Mouse (Mus musculus): ENCODE measurements around the gene Adat1. TPM values are rescaled to one million over a fixed set of nuclear protein-coding genes. Genes with fewer than 3 reads are reported as not detected.

The Adat1 gene
- total and polyA plus RNA-seq, 2 experiments from 2014 or later: 3.8 to 4.7 TPM

DNA sequence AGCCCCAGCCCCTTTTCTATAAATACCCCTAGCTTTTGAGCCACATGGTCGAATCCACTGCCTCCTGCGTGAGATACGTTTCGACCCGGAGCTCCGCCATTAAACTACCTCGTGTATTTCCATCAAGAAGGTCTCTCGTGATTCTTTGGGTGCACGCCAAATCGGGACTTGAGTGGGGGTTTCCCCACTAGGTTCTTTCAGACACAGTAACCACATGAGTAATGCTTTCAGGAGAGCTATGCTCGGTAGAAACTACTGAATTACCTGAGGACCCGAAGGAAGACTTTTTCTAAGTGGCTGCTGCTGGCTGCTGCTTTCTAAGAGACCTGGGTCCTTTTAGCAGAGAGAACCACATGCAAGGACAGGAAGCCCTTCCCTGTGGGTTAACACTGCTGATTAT is 18.0 kb downstream of the Adat1 start:
- H3K27me3 ChIP-seq (ENCODE audit: insufficient read depth, low read length): no peaks in the 10 kb centered on the region
- no peak overlapping the region for H3K4me3 ChIP-seq (ENCODE audit: low read length)
- no peak for TF ChIP-seq CTCF (IDR thresholded peaks at IDR 0.05; ENCODE audit: low read depth)
- DNase-seq (ENCODE audit: low spot score): no peak
- H3K9me3 ChIP-seq (ENCODE audit: low read length): no peaks in the 10 kb centered on the region
- no peak overlapping the region for H3K4me2 ChIP-seq (ENCODE audit: low read depth, low read length)
- no peak overlapping the region for H3K9ac ChIP-seq (replicated peaks; ENCODE audit: low read length)
- no peaks in the 10 kb centered on the region for H3K4me1 ChIP-seq (ENCODE audit: insufficient read depth, low read length)
- H3K27ac ChIP-seq: no peak overlapping the region
- 97% methylated on average over 12 of the region's 12 CpGs for WGBS
- H3K36me3 ChIP-seq (ENCODE audit: insufficient read depth, low read length): 0 out of 2 replicates have a peak, but pooled peaks cover 4% of the 10 kb centered on the region
- no peak for ATAC-seq

DNA sequence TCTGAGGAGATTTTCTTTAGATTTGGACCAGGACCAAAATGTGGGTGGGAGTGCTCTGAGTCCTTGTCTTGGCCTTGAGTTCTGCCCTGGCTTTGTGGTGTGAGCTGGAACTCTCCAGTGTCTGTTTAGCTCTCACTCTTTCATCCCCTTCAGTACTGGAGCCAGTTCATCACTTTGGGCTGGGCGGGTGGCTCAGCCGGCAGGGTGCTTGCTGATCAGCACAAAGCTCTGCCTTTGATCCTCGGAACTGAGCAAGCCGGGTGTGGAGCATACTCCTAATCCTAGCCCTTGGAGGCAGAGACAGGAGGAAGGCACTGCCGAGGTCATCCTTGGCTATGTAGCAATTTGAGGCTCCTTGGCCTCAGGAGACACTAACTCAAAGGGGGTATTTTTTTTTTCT is 23.1 kb downstream of the Adat1 start:
- Histone ChIP-seq H3K4me1 (ENCODE audit: insufficient read depth, low read length) (no peaks in the 10 kb centered on the region), H3K9me3 (ENCODE audit: low read length) (no peaks in the 10 kb centered on the region), H3K4me3 (ENCODE audit: low read length) (no peak overlapping the region), H3K27ac (no peak overlapping the region), H3K9ac (replicated peaks; ENCODE audit: low read length) (no peak overlapping the region), H3K4me2 (ENCODE audit: low read depth, low read length) (no peak overlapping the region), H3K27me3 (ENCODE audit: insufficient read depth, low read length) (no peaks in the 10 kb centered on the region), H3K36me3 (ENCODE audit: insufficient read depth, low read length) (0 out of 2 replicates have a peak, but pooled peaks cover 4% of the 10 kb centered on the region)
- TF ChIP-seq CTCF (IDR thresholded peaks at IDR 0.05; ENCODE audit: low read depth): no peak
- WGBS: 44% methylated on average over 5 of the region's 5 CpGs
- no peak for DNase-seq (ENCODE audit: low spot score)
- no peak for ATAC-seq

DNA sequence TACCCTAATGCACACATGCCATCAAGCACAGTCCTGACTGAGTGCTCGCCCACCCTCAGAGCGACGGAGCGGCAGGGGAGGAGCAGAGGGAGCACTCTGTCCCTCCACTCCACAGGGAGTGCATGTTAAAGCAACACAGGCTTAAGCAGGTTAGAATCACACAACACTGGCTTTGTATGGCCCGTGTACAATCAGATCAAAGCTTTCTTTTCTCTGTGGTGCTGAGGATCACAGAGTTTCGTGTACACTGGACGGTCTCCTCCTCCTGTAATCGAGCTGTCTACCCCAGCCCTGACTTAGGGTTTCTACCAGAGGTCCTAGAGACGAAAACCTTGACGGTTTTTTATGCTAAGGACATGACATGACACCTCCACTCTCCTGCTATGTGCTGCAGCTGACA is 23.6 kb downstream of the Adat1 start:
- no peaks in the 10 kb centered on the region for H3K27me3 ChIP-seq (ENCODE audit: insufficient read depth, low read length)
- no peak overlapping the region for H3K4me2 ChIP-seq (ENCODE audit: low read depth, low read length)
- ATAC-seq: no peak
- no peaks in the 10 kb centered on the region for H3K9me3 ChIP-seq (ENCODE audit: low read length)
- TF ChIP-seq CTCF (IDR thresholded peaks at IDR 0.05; ENCODE audit: low read depth): no peak
- no peak overlapping the region for H3K27ac ChIP-seq
- 0 out of 2 replicates have a peak, but pooled peaks cover 4% of the 10 kb centered on the region for H3K36me3 ChIP-seq (ENCODE audit: insufficient read depth, low read length)
- DNase-seq (ENCODE audit: low spot score): no peak
- H3K4me1 ChIP-seq (ENCODE audit: insufficient read depth, low read length): no peaks in the 10 kb centered on the region
- no peak overlapping the region for H3K9ac ChIP-seq (replicated peaks; ENCODE audit: low read length)
- no peak overlapping the region for H3K4me3 ChIP-seq (ENCODE audit: low read length)
- WGBS: 84% methylated on average over 10 of the region's 10 CpGs

DNA sequence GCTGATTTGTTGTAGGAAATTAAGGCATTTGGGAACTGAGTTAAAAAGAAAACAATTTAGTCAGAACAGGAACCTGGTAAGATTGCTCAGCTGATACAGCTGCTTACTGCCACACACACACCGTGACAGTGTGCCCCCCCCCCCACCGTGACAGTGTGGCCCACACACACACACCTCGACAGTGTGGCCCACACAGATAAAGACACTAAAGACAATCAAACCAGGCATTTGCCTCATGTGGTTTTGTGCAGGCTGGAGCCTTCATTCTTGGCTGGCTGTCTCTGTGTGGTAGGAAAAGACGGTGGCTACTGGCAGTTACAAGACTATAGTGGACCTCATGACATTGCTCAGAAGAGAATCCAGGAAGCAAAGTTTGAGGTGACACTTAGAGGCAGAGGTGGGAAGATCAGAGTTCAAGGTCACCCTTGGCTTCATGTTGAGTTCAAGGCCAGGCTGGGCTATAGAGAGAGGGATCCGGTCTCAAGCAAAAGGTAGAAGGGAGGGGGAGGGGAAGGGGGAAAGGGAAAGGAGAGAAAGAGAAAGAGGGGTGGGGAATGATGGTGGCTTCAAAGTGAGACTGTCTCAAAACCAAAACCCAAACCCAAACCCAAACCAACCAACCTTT is 24.7 kb downstream of the Adat1 start:
- Histone ChIP-seq H3K9me3 (ENCODE audit: low read length) (no peaks in the 10 kb centered on the region), H3K27me3 (ENCODE audit: insufficient read depth, low read length) (no peaks in the 10 kb centered on the region), H3K9ac (replicated peaks; ENCODE audit: low read length) (no peak overlapping the region), H3K4me2 (ENCODE audit: low read depth, low read length) (no peak overlapping the region), H3K4me1 (ENCODE audit: insufficient read depth, low read length) (no peaks in the 10 kb centered on the region), H3K27ac (no peak overlapping the region), H3K36me3 (ENCODE audit: insufficient read depth, low read length) (0 out of 2 replicates have a peak, but pooled peaks cover 4% of the 10 kb centered on the region), H3K4me3 (ENCODE audit: low read length) (no peak overlapping the region)
- WGBS: 83% methylated on average over 5 of the region's 5 CpGs
- ATAC-seq (no peak), DNase-seq (ENCODE audit: low spot score) (no peak)
- TF ChIP-seq CTCF (IDR thresholded peaks at IDR 0.05; ENCODE audit: low read depth): no peak

DNA sequence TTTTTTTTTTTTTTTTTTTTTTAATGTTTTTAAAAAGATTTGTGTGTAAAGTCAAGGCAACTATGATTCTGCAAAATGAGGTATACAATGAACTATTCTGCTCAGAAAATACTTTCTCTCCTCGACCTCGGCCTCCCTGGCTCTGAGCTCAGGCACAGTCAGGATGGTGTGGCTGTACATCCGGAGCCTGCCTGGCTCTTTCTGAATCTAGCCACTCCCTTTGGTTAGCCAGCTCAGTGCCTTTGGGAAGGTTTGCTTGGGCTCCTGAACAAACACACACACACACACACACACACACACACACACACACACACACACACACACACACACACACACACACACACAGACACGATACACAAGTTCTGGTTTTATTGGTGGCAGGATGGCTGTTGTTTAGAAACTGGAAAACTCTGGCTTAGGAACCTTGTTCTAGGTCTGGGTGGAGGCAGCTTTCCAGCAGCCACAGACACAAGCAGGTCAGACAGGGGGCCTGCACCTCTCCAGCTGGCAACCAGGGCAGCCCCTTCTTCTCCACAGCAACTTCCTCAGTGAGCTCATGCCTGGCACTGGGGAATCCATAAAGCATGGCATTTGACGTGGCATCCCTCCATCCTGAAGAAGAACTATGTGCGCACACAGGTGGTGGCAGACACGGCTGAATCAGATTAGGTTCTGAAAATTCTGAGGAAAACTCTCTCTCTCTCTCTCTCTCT is 27.1 kb downstream of the Adat1 start:
- H3K27ac ChIP-seq: no peak overlapping the region
- no peak for ATAC-seq

DNA sequence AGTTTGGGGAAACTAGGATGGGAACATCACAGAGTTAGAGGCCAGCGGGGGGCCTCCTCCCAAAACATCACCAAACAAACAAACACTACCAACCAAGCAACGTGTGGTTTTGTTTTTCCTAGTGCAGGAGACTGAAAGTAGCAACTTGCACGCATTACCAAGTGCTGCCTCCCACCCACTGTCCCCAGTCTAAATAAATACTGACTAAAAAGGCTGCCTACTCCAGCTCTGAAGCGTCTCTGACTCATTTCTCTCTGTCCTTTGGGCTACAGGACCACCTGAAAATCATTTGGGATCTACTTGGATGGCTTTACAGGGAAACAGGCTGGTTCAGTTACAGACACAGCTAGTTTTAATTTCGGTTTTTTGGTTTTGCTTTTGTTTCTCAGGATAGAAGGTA is 27.8 kb downstream of the Adat1 start:
- no peaks in the 10 kb centered on the region for H3K4me1 ChIP-seq (ENCODE audit: insufficient read depth, low read length)
- no peaks in the 10 kb centered on the region for H3K36me3 ChIP-seq (ENCODE audit: insufficient read depth, low read length)
- H3K4me2 ChIP-seq (ENCODE audit: low read depth, low read length): no peak overlapping the region
- 69% methylated on average over 5 of the region's 5 CpGs for WGBS
- no peaks in the 10 kb centered on the region for H3K9me3 ChIP-seq (ENCODE audit: low read length)
- H3K27me3 ChIP-seq (ENCODE audit: insufficient read depth, low read length): no peaks in the 10 kb centered on the region
- TF ChIP-seq CTCF (IDR thresholded peaks at IDR 0.05; ENCODE audit: low read depth): no peak
- DNase-seq (ENCODE audit: low spot score) (no peak), ATAC-seq (no peak)
- no peak overlapping the region for H3K9ac ChIP-seq (replicated peaks; ENCODE audit: low read length)
- H3K27ac ChIP-seq: no peak overlapping the region
- no peak overlapping the region for H3K4me3 ChIP-seq (ENCODE audit: low read length)

More for the DNA sequence above, 27.1 kb downstream of the Adat1 start:
- WGBS: 82% methylated on average over 7 of the region's 7 CpGs
- Histone ChIP-seq H3K9ac (replicated peaks; ENCODE audit: low read length) (no peak overlapping the region), H3K4me2 (ENCODE audit: low read depth, low read length) (no peak overlapping the region), H3K36me3 (ENCODE audit: insufficient read depth, low read length) (no peaks in the 10 kb centered on the region), H3K27me3 (ENCODE audit: insufficient read depth, low read length) (no peaks in the 10 kb centered on the region), H3K9me3 (ENCODE audit: low read length) (no peaks in the 10 kb centered on the region), H3K4me1 (ENCODE audit: insufficient read depth, low read length) (no peaks in the 10 kb centered on the region), H3K4me3 (ENCODE audit: low read length) (no peak overlapping the region)
- no peak for DNase-seq (ENCODE audit: low spot score)
- TF ChIP-seq CTCF (IDR thresholded peaks at IDR 0.05; ENCODE audit: low read depth): no peak

DNA sequence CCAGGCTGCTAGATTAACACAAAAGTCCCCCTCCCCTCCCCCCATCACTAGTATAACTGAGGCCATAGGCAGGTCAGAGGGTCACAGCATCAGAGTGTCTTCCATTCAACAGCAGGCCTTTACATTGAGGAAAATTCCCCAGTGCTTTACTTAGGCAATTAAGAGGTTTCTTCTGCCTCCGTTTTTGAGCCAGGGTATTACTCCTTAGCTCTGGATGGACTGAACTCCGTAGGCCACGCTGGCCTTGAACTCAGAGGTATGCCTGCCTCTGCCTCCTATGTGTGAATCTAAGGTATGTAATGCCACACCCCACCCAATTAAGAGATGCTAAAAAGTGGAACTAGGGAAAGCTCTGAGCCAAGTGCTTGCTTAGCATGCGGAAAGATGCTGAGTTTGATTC is 28.6 kb downstream of the Adat1 start:
- DNase-seq (ENCODE audit: low spot score) (no peak), ATAC-seq (no peak)
- no peak for TF ChIP-seq CTCF (IDR thresholded peaks at IDR 0.05; ENCODE audit: low read depth)
- Histone ChIP-seq H3K36me3 (ENCODE audit: insufficient read depth, low read length) (no peaks in the 10 kb centered on the region), H3K9me3 (ENCODE audit: low read length) (no peaks in the 10 kb centered on the region), H3K4me2 (ENCODE audit: low read depth, low read length) (no peak overlapping the region), H3K27ac (no peak overlapping the region), H3K27me3 (ENCODE audit: insufficient read depth, low read length) (no peaks in the 10 kb centered on the region), H3K4me1 (ENCODE audit: insufficient read depth, low read length) (no peaks in the 10 kb centered on the region), H3K9ac (replicated peaks; ENCODE audit: low read length) (no peak overlapping the region), H3K4me3 (ENCODE audit: low read length) (no peak overlapping the region)
- 78% methylated on average over 4 of the region's 4 CpGs for WGBS
